Mouse (Mus musculus) erythroid progenitor cell, adult 5-6 weeks (primary cell): ENCODE results near the gene Gm10135. TPM values are rescaled to one million over a fixed set of nuclear protein-coding genes. Genes with fewer than 3 reads are reported as not detected.
"Not testable (repeated sequence)": the region's sequence is repeated elsewhere in the genome, so short reads cannot be mapped to it uniquely, and the experiment has no call there.

Experiments used
- ATAC-seq: replicated peaks from 2 replicates; pipeline ENCODE4 v1.8.0; 2016; ENCODE audit warnings: moderate number of reproducible peaks, mild to moderate bottlenecking, moderate TSS enrichment, inconsistent platforms; ENCODE audit not compliant: poor library complexity, low FRiP score, severe bottlenecking
- total RNA-seq, 2 experiments: library from RNA; stranded (forward) in 1 of 2; stranded (reverse) in 1 of 2; fragments of 150-400 nt in 1 of 2; fragments of 186-747, 209-891 nt in 1 of 2; gene quantifications; 2 replicates each; pipeline versions ENCODE4 v1.2.3 to v1.2.4; 2015 to 2017; ENCODE audit warnings: low replicate concordance in 2 of 2

Gm10135 gene
- total RNA-seq, 2 experiments from 2014 or later = not detected

DNA sequence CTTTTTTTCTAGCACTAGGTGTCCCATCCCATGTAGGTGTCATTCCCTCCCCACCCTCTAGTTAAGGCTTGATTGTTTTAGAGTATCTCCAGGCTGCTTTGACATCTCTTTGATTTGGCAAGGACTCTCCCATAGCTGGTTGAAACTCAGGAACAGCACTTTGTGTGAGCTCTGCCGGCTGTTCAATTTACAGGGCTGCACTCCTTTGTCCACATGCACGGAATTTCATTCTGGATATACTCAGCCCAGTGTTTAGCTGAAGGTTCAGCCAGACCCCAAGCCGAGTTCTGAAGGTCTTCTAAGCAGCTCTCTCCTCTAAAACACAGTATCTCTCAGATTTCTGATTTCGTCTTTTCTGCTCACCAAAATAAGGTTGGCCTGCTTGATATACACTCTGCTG lies 2.1 kb downstream of the Gm10135 start:
- no peak for ATAC-seq

DNA sequence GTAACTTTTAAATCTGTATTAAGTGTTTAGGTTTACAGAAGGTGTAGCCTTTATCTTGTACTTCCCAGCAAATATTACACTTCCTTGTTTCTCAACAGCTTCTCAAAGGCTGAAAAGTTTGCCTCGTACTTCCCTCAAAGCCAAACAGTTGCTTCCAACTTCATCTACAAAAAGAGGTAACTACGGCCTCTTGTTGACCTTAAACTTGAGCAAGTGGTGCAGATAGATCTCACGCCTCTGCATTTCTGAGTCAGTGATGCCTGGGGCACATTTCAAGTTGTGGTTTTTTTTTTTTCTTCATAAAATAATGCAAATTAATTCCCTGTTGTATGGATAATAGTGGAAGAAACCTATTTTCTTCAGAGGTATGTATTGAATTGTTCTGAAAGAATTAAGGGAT lies 8.8 kb downstream of the Gm10135 start:
- no peak for ATAC-seq

DNA sequence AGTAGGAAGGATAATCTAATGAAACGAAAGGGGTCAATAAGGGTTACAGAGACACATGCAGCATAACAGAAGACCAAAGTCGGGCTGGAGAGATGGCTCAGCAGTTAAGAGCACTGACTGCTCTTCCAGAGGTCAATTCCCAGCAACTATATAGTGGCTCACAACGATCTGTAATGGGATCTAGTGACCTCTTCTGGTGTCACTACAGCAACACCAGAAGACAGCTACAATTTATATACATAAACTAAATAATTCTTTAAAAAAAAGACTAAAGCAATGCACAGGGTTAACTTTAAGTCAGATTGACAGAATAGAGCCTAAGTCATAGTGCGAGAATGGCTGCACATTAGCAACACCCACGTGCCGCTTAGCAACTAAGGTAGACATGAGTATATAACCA lies 14.4 kb downstream of the Gm10135 start:
- ATAC-seq = no peak

DNA sequence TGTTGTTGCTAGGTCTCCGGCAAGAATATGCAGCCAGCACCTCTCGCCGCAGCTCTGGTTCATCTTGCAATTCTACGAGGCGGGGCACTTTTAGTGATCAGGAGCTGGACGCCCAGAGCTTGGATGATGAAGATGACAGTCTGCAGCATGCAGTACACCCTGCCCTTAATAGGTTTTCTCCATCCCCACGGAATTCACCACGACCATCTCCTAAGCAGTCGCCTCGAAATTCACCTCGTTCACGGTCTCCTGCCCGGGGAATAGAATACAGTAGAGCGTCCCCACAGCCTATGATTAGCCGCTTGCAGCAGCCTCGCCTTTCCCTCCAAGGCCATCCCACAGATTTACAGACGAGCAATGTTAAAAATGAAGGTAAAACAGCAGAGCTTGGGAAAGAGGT lies 17.2 kb downstream of the Gm10135 start:
- no peak for ATAC-seq

DNA sequence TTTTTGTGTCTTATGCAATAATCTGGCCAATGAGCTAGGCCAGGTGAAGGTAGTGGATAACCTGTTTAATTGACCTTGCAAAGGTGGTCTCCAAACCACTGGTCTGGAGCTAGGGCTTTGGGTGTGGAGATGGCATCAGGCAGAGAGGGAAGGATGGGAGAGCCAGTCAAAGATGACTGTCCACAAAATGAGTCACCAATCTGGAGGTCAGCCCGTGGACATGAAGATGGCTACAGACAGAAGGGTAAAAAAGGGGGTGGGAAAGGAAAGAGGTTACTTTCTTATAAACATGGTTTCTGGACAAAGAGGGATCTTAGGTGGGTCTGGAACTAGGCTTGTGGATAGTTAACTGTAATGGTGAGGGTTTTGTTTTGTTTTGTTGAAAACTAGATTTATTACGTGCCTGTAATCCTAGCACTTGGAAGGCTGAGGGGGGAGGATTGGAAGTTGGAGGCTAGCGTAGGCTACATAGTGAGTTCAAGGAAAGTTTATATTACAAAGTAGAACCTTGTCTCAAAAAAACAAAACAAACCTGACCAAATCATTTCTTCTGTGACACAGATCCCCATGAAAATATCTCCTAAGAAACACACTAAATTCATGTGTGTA lies 20.4 kb downstream of the Gm10135 start:
- ATAC-seq = no peak

DNA sequence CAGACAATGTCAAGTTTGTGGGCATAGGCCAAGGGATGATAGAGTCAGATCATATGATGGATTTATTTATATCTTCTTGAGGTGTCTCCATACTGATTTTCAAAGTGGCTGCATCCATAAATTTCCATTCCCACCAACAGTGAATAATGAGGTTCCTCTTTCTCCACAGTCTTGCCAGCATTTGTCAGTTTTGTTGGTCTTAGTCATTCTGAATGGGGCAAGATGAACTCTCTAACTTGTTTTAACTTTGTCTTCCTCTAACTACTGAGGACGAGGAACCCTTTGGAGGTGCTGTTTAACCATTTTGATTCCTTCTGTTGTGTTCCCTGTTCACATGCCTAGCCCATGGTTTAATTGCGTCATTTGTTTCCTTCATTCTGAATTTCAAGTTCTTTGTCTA lies 24.2 kb downstream of the Gm10135 start:
- no peak for ATAC-seq

DNA sequence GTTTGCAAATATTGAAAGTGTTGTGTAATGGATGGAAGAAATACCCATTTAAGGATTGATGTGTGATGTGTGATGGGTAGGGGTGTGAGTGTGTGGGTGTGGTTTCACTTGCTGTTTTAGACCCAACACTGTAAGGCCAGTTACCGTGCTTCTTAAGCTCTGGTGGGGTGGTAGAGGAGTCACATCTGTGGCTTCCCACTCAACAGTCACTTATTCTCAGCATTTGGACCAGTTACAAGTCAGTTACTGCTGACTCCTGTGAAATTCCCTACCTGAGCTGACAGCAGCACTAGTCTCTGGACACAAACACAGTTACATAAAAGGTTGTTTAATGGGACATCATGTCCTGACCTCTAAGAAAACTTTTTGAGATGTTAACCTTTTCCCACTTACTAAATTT lies 26.4 kb downstream of the Gm10135 start:
- ATAC-seq = no peak

DNA sequence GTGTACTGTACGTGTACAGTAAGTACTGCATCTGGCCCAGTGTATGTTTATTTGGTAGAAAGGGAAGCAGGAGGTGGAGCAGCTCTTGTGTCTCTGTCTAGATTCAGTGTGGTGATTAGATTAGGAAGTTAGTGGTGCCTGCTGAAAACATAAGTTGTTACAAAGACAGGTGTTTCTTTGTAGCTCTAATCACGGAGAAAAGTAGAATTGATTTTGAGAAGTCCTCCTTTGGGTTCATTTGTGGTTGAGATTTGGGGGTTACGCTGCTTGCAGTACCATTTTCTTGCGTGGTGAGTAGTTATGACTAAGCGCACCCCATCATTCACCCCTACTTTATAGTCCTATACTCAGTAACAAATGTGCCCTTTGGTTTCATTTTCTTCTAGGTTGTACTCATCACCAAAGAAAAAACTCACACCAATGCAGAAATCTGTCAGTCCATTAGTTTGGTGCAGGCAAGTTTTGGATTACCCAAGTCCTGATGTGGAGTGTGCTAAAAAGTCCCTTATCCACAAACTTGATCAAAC lies 33.5 kb downstream of the Gm10135 start:
- no peak for ATAC-seq

DNA sequence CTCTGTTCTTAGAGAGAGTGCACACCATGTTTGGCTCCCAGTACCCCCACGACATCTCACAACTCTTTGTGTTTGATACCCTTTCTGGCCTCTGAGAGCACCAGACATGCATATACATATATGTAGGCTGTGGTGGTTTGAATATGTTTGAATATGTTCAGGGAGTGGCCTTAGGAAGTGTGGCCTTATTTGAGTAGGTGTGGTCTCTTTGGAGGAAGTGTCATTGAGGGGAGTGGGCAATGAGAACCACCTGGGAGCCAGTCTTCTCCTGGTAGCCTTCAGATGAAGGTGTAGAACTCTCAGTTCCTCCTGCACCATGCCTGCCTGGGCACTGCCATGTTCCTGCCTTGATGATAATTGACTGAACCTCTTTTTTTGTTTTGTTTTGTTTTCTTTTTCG lies 35.2 kb downstream of the Gm10135 start:
- ATAC-seq = no peak

DNA sequence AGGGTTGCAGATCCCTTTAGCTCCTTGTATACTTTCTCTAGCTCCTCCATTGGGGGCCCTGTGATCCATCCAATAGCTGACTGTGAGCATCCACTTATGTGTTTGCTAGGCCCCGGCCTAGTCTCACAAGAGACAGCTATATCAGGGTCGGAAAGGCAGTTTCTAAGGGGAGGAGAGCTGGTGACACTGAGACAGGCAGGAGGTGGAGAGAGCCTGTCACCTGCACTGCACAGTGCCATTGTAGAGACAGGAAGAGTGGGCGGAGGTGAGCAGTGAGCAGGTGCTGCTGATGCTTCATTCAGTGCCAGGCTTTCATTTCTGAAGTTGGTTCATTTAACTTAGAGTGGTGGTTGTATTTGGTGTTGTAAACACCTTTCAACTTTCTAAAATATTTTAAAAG lies 36.1 kb downstream of the Gm10135 start:
- not testable (repeated sequence) for ATAC-seq

DNA sequence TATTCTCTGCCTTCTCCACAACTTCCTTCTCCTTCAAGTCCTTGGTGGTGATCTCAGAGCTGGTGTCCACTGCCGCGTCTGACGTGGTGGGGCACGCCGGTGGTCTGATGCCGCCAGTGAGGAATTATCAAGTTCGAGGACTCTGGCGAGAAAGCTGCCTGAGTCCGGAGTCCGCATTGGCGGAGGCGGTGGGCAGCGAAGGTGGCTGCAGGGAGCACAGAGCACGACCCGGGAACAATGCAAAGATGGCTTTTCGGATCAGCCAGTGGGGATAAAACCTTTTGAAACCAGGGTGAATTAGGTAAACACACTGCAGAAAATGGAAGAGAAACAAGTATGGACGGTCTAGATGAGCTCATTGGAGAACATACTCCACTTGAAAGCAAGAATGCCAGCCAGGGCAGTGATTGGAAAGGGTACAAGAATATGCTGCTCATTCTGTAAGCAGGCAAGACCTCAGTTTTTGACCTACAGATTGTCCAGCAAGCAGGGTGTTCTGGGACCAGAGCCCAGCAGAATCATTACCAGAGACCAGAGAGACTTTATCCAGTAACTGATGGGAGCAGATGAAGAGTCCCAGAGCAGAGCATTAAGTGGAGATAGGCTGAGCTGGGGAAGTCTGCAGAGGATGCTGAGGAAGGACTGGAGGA lies 41.4 kb downstream of the Gm10135 start:
- ATAC-seq = no peak

DNA sequence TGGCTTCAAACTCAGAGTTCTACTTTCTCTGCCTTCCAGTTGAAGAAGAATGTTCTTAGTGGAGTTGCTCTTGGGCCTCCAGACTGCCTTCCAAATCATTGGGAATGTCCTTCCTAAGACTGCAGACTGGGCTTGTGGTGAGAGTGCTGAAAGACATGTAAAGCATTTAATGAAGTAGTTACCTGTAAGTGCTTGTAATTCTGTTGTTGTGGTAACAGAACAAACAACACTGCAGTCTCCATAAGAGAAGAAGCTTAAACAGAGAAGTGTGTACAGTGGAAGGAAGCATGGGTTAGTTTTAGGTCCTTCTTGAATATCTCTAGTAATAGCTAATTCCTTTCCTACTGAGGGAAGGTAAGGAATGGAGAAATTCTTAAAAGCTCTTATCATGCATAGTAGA lies 47.4 kb downstream of the Gm10135 start:
- ATAC-seq = no peak

DNA sequence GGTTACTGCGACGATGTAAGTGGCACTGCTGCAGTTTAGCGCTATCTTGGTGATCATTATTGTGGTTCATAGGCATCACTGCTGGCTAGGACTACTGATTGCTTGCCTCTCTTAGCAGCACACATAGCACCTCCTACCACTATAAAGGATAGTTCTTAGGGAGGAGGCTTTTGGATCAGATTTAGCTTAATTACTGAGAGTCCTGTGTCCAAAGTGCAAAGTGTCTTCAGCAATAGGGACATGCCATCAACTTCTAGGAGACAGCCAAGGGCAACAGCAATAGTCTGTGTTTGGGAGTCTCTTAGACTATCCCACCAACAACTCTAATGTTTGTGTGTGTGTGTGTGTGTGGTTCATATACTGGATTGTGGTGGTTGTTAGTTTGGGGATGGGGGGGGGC lies 51.7 kb downstream of the Gm10135 start:
- ATAC-seq = no peak

DNA sequence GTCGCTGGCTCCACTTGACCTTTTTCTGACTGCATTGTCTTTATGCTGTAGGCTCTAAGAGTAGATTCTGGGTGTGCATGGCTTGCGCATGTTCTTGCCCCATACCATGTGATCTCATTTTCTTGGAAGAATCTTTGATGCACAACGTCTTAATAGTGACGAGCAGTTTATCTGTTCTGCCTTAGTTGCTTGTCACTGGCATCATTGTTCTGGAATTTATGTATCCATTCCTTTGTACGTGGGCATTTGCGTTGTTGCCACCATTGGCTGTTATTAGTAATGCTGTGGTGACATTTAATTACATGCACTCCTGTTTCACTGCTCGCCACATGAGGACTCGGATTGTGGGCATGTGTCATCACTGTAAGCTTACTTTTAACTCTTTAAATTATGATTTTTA lies 53.3 kb downstream of the Gm10135 start:
- no peak for ATAC-seq

DNA sequence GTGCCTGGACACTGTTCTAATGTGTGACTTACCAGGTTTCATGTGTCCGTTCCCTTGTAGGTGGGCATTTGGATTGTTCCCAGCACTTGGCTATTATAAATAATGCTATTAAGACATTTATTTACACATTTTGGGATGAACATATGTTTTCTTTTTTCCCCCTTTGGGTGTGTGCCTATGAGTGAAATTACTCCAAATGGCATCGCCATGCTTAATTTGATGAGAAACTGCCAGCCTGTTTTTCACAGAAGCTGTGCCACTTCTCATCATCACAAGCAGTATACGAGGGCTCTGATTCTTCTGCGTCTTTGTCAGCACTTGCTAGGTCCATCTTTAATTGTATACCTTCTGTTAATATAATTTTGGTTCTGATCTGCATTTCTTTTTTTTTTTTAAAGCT lies 54.1 kb downstream of the Gm10135 start:
- no peak for ATAC-seq

DNA sequence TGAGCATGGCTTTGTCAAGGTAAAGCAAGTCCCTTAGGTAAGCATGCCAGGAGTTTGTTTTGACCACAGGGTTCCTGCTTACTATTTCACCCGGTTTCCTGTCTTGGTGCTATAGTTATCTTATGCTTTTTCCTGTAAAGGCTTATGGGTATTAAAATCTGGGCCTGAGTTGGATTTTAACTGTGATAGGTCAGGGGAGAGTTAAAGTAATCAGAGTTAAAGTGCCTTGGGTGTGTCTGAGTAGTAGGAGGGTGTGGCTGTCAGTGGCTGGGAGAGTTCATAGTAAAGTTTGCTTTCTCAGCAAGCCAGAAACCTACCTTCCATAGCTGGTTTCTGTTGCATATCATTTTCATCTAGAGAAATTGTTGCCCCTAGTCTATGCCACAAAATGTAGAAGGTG lies 57.7 kb downstream of the Gm10135 start:
- ATAC-seq = no peak

DNA sequence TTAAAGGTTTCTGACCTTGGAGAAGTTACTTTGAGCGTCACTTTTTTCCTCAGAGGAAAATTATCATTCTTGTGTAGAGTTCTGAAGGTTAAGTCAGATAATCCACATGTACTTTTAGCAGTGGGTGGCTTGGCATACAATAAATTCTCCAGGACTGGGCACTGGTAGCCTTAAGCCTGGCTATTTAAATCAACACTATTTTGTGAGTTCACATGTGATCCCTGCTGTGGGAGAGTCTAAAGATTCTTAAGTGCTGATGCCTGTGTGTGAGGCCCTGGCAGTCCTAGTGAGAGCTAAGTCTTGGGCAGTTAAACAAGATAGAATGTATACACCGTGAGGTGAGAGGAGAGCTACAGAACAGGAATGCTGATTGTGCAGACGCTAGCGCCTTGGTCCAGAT lies 58.5 kb downstream of the Gm10135 start:
- ATAC-seq = no peak

Other genes starting within 250 kb of the Gm10135 start
- 5.9 TPM in 1 of 2 replicates, not detected in the other for gene Txk, start 221.9 kb downstream of the Gm10135 start, total RNA-seq (2015; ENCODE audit: low replicate concordance)
- 1.3 TPM in 1 of 2 replicates, not detected in the other for gene Txk, start 221.9 kb downstream of the Gm10135 start, total RNA-seq (2017; ENCODE audit: low replicate concordance)
- gene Tec, start 106.2 kb downstream of the Gm10135 start, total RNA-seq (2015; ENCODE audit: low replicate concordance) = 2.5 and 10.8 TPM in 2 replicates
- 2.4 and 5.7 TPM in 2 replicates for gene Tec, start 106.2 kb downstream of the Gm10135 start, total RNA-seq (2017; ENCODE audit: low replicate concordance)
- gene Slain2, start 60.4 kb downstream of the Gm10135 start, total RNA-seq (2015; ENCODE audit: low replicate concordance) = 22.2 and 25.2 TPM in 2 replicates
- gene Slain2, start 60.4 kb downstream of the Gm10135 start, total RNA-seq (2017; ENCODE audit: low replicate concordance) = 3.3 and 11.0 TPM in 2 replicates
- not detected in 2 replicates for gene Slc10a4, start 32.2 kb upstream of the Gm10135 start, total RNA-seq (2015; ENCODE audit: low replicate concordance)
- not detected in 2 replicates for gene Slc10a4, start 32.2 kb upstream of the Gm10135 start, total RNA-seq (2017; ENCODE audit: low replicate concordance)